ENCODE assay signal across 9 mouse cellular contexts in the genomic region with DNA sequence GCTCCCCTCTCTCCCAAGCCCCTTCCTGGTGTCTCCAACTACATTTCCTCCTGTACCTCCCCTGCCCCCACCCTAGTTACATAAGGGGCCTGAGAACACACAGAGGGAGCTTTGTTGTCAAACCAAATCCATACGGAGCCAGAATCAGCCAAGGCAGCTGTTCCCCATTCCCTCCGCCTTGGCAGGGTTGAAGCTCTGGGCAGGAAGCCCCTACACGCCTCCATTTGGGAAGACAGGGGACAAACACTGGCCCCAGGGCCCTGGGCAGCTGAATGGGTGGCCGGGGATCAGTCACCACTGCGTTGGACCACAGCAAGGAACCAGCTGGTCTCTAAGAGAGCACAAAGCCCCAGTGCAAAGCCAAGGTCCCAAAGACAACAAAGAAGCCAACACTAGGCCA. TPM values are rescaled to one million over a fixed set of nuclear protein-coding genes. Genes with fewer than 3 reads are reported as not detected.
DNase-seq lines count a peak whose midpoint lies in the region; ATAC-seq lines count a peak whose summit lies in the region.
"Had no signal": no experiment of that assay in that cellular context is flagged by ENCODE, and none has a peak within 500 bp of the region (broad histone marks: within the 10 kb centered on the region; RNA-seq: fewer than 3 reads in every experiment).

No protein-coding gene starts in this region.

- H3K4me1 ChIP-seq in neural tube, embryonic 13.5 days (replicated peaks), result peaks cover 27% of the 10 kb centered on the region
- H3K4me1 ChIP-seq in forebrain, embryonic 15.5 days, result peaks cover 20% of the 10 kb centered on the region

- no peak overlapping the region for H3K4me2 ChIP-seq in neural tube, embryonic 13.5 days
- H3K4me2 ChIP-seq in forebrain, embryonic 15.5 days (replicated peaks), result no peak overlapping the region

- no peak overlapping the region for H3K9ac ChIP-seq in neural tube, embryonic 13.5 days
- no peak overlapping the region for H3K9ac ChIP-seq in forebrain, embryonic 15.5 days (replicated peaks)

- WGBS in neural tube, embryonic 13.5 days, result 61% methylated on average over 5 of the region's 5 CpGs
- WGBS in forebrain, embryonic 15.5 days, result 19% methylated on average over 5 of the region's 5 CpGs

- H3K36me3 ChIP-seq in neural tube, embryonic 13.5 days, result no peaks in the 10 kb centered on the region
- no peaks in the 10 kb centered on the region for H3K36me3 ChIP-seq in forebrain, embryonic 15.5 days

- H3K27me3 ChIP-seq in neural tube, embryonic 13.5 days, result no peaks in the 10 kb centered on the region
- H3K27me3 ChIP-seq in forebrain, embryonic 15.5 days, result no peaks in the 10 kb centered on the region
- H3K27me3 ChIP-seq: Patski had no signal

- no peaks in the 10 kb centered on the region for H3K9me3 ChIP-seq in neural tube, embryonic 13.5 days
- no peaks in the 10 kb centered on the region for H3K9me3 ChIP-seq in forebrain, embryonic 15.5 days

- no peak for DNase-seq in neural tube, embryonic 10.5 days (ENCODE audit: extremely low spot score, low spot score)
- DNase-seq in heart, postnatal 25 days (ENCODE audit: low spot score), result peak; percentile 82
- peak; percentile 77 to 80 for DNase-seq in left cerebral cortex, postnatal 10 days (ENCODE audit: extremely low spot score in 1 of 2, low spot score in 2 of 2)
- peak; percentile 73 to 93 for DNase-seq in lung, postnatal 4 days
- no peak for DNase-seq in spleen, postnatal 36 days (ENCODE audit: low spot score in 2 of 2)
- no peak for DNase-seq in thymus, postnatal 0 days (ENCODE audit: low spot score)

- H3K27ac ChIP-seq in neural tube, embryonic 13.5 days (replicated peaks), result no peak overlapping the region
- H3K27ac ChIP-seq in forebrain, embryonic 15.5 days (replicated peaks), result peak overlapping the region; percentile 49; the same call in 1 of the 2 replicates

- 0 out of 2 replicates have a peak, but pooled peaks have one; percentile 3 for ATAC-seq in neural tube, embryonic 13.5 days (ENCODE audit: low read depth)
- peak; percentile 80 for ATAC-seq in forebrain, embryonic 15.5 days (replicated peaks)
- ATAC-seq: Patski had no signal

- intact Hi-C loops in heart, postnatal 25 days (cut with DNase I), result no loop called here
- intact Hi-C loops in left cerebral cortex, postnatal 10 days (cut with DNase I), result no loop called here

- no peak overlapping the region for H3K4me3 ChIP-seq in neural tube, embryonic 13.5 days
- H3K4me3 ChIP-seq in forebrain, embryonic 15.5 days, result no peak overlapping the region

RNA-seq across cellular contexts. Expression of a gene that starts 10.2 kb away (rescaled TPM):
- 7.6 and 11.5 TPM in 2 replicates for polyA plus RNA-seq in neural tube, embryonic 13.5 days (2015; fragmentation: Nextera tagmentation; extraction: Ambion mirVana)
- 13.7 and 13.8 TPM in 2 replicates for polyA plus RNA-seq in forebrain, embryonic 15.5 days (2015; fragmentation: Nextera tagmentation; extraction: Ambion mirVana)
- total RNA-seq in heart, postnatal 25 days (2021), result 10 to 100 TPM; 33.2 to 34.1 TPM
- total RNA-seq in left cerebral cortex, postnatal 10 days (2021), result 10 to 100 TPM; 26.8 to 27.2 TPM
- polyA plus RNA-seq in thymus, postnatal 0 days (2015; fragmentation: Nextera tagmentation; extraction: Ambion mirVana), result 15.2 and 15.5 TPM in 2 replicates

Comparison
In these comparisons a context has a peak if more than half of its experiments do, and no peak if none do; other contexts are left out.
1. DNase-seq: peak in heart, postnatal 25 days (single experiment), left cerebral cortex, postnatal 10 days (2 of 2) and lung, postnatal 4 days (2 of 2); none in neural tube, embryonic 10.5 days (single experiment), spleen, postnatal 36 days (0 of 2) and thymus, postnatal 0 days (single experiment).